Mouse (Mus musculus): ENCODE data around the gene Cdc42ep5.

DNA sequence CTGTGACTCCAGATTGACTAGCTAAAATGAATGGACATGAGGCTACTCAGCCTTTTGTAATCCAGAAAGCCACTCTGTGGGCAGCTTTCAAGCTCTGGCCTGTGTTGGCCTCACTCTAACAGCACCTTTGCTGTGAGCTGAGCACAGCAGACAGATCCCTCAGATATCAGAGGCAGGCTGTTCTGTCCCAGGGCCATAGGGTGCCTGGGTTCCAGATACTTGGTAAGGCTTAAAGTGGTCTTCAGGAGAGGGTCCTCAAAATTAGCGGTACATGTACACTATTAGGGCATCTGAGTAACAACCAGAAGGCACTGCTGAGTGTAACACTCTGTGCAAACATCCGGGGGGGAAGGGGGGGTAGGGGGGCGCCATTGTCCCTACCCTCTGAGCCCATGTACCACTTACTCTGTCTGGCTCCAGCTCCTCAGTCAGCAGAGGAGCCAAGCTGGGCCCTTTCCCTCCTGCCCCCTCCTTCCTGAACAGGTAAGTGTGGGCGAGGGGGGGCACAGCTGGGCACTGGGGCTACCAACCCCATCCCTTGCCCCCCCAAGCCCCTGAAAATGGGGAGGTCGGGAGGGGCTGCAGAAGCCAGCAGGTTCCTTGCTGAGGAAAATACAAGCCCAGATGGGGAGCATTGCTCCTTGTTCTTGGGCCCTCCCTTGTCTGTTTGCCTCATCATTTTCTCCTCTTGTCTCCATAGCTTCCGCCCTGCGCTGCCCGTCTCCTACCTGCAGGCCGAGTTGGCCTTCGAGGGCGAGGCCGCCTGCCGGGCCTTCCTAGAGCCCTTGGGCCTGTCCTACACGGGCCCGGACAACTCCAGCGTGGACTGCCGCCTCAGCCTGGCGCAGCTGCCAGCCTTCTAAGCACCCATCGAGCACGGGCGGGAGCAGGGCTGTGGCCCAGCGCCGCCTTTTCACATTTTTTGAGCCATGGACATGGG is 18.1 kb downstream of the Cdc42ep5 start:
- TF ChIP-seq CTCF (IDR thresholded peaks at IDR 0.05; ENCODE audit: insufficient read depth, low read depth, low read length) (no peak), POLR2A (IDR thresholded peaks at IDR 0.05; ENCODE audit: insufficient read depth, low read depth, low read length) (no peak)
